34 mouse cellular contexts compared by ENCODE assay signal in the genomic region with DNA sequence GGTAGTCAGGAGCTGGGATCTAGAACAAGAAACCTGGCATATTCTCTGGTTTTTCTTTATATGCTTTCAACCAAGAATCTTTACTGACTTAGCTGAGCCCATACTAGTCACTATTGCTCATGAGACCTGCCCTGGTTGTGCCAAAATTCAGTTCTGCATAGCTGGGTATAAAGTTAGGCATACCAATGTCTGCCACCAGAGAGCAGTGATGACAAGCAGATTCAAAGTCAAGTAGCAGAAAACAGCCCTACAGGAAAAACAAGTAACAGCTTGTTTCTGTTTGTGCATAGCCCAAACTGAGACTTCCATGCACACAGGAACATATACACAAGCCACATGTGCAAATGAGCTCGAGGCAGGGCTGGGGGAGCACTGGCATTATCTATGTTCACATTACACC. TPM values are rescaled to one million over a fixed set of nuclear protein-coding genes. Genes with fewer than 3 reads are reported as not detected.
A peak's percentile ranks its signal among the peaks of the same experiment; 100 is the strongest.
DNase-seq lines count a peak whose midpoint lies in the region; ATAC-seq and TF ChIP-seq lines count a peak whose summit lies in the region.
"Had no signal": no experiment of that assay in that cellular context is flagged by ENCODE, and none has a peak within 500 bp of the region (broad histone marks: within the 10 kb centered on the region; RNA-seq: fewer than 3 reads in every experiment).

No protein-coding gene starts in this region.

- H3K27ac ChIP-seq in hindbrain, postnatal 0 days: no peak overlapping the region
- H3K27ac ChIP-seq in hindbrain, embryonic 14.5 days: no peak overlapping the region
- no peak overlapping the region for H3K27ac ChIP-seq in left cerebral cortex, adult 2 months
- H3K27ac ChIP-seq in CH12.LX (ENCODE audit: insufficient read depth, low read depth): no peak overlapping the region
- H3K27ac ChIP-seq in cortical plate, adult 2 months (ENCODE audit: insufficient read depth, low read length): no peak overlapping the region
- H3K27ac ChIP-seq: embryonic facial prominence, embryonic 13.5 days; forebrain, embryonic 15.5 days; heart, adult 2 months; hindbrain, embryonic 13.5 days; limb, embryonic 10.5 days; liver, embryonic 15.5 days; macrophage; stomach, embryonic 15.5 days had no signal

- ATAC-seq in hindbrain, postnatal 0 days: peak; percentile 35; the same call in 1 of the 2 replicates
- no peak for ATAC-seq in hindbrain, embryonic 14.5 days (ENCODE audit: low FRiP score)
- ATAC-seq: forebrain, embryonic 15.5 days; midbrain, embryonic 16.5 days; Patski had no signal

- 24% methylated on average over 1 of the region's 1 CpGs for WGBS in hindbrain, postnatal 0 days
- WGBS in hindbrain, embryonic 14.5 days: 33% methylated on average over 1 of the region's 1 CpGs

- peak; percentile 56 for TF ChIP-seq CTCF in hindbrain, postnatal 0 days (IDR thresholded peaks at IDR 0.05; ENCODE audit: low read depth)
- TF ChIP-seq CTCF in left cerebral cortex, adult 2 months (IDR thresholded peaks at IDR 0.05): peak; percentile 23
- TF ChIP-seq CTCF in CH12.LX (conservative IDR thresholded peaks at IDR 0.05 in 1 of 2, IDR thresholded peaks at IDR 0.05 in 1 of 2; ENCODE audit: low read depth in 2 of 2, low read length in 2 of 2): peak in 1 of 2 experiments; percentile 9; a peak in 1 of 4 replicates
- peak; percentile 29; the same call in 1 of the 2 replicates for TF ChIP-seq CTCF in cortical plate, adult 2 months (IDR thresholded peaks at IDR 0.05; ENCODE audit: extremely low read depth, insufficient read depth, low read length)

- no peaks in the 10 kb centered on the region for H3K36me3 ChIP-seq in hindbrain, postnatal 0 days (ENCODE audit: insufficient read depth, low read length)
- H3K36me3 ChIP-seq in hindbrain, embryonic 14.5 days (replicated peaks; ENCODE audit: control insufficient read depth, insufficient read depth): no peaks in the 10 kb centered on the region
- H3K36me3 ChIP-seq in CH12.LX (replicated peaks in 1 of 2; ENCODE audit: control insufficient read depth in 1 of 2, insufficient read depth in 1 of 2, low read length in 1 of 2): no peaks in the 10 kb centered on the region
- H3K36me3 ChIP-seq: embryonic facial prominence, embryonic 13.5 days; forebrain, embryonic 15.5 days; hindbrain, embryonic 13.5 days; limb, embryonic 10.5 days; liver, embryonic 15.5 days; stomach, embryonic 15.5 days had no signal

- no peaks in the 10 kb centered on the region for H3K9me3 ChIP-seq in hindbrain, postnatal 0 days (ENCODE audit: low read length)
- H3K9me3 ChIP-seq in hindbrain, embryonic 14.5 days (ENCODE audit: control insufficient read depth, low read length): no peaks in the 10 kb centered on the region
- H3K9me3 ChIP-seq in CH12.LX (replicated peaks; ENCODE audit: low read length): no peaks in the 10 kb centered on the region
- H3K9me3 ChIP-seq: embryonic facial prominence, embryonic 13.5 days; forebrain, embryonic 15.5 days; hindbrain, embryonic 13.5 days; limb, embryonic 10.5 days; liver, embryonic 15.5 days; stomach, embryonic 15.5 days had no signal

- no peak for TF ChIP-seq EP300 in CH12.LX (IDR thresholded peaks at IDR 0.05; ENCODE audit: low read length)

- no peak; the same call in 1 of the 2 replicates for TF ChIP-seq RAD21 in CH12.LX (IDR thresholded peaks at IDR 0.05; ENCODE audit: low read depth, low read length)

- H3K4me2 ChIP-seq in hindbrain, postnatal 0 days (ENCODE audit: low read depth, low read length): no peak overlapping the region
- H3K4me2 ChIP-seq in hindbrain, embryonic 14.5 days (replicated peaks): no peak overlapping the region
- no peak overlapping the region for H3K4me2 ChIP-seq in CH12.LX (ENCODE audit: insufficient read depth, low read depth, poor library complexity, severe bottlenecking)
- H3K4me2 ChIP-seq: embryonic facial prominence, embryonic 13.5 days; forebrain, embryonic 15.5 days; hindbrain, embryonic 13.5 days; liver, embryonic 15.5 days; stomach, embryonic 15.5 days had no signal

- intact Hi-C loops in left cerebral cortex, adult 2 months (cut with DNase I): loop anchor here (2.0 kb wide), 1 partner anchor 77 kb away; no protein-coding TSS in a partner anchor

- H3K4me1 ChIP-seq in hindbrain, postnatal 0 days (ENCODE audit: insufficient read depth, low read length): no peaks in the 10 kb centered on the region
- H3K4me1 ChIP-seq in hindbrain, embryonic 14.5 days (replicated peaks; ENCODE audit: control insufficient read depth, insufficient read depth, low read length): no peaks in the 10 kb centered on the region
- H3K4me1 ChIP-seq in CH12.LX (ENCODE audit: control insufficient read depth in 1 of 2, insufficient read depth in 2 of 2): peaks cover 0 to 4% of the 10 kb centered on the region in 2 experiments; a peak in 1 of 4 replicates
- no peaks in the 10 kb centered on the region for H3K4me1 ChIP-seq in cortical plate, adult 2 months (ENCODE audit: control insufficient read depth, insufficient read depth, low read length)
- H3K4me1 ChIP-seq: embryonic facial prominence, embryonic 13.5 days; forebrain, embryonic 15.5 days; hindbrain, embryonic 13.5 days; limb, embryonic 10.5 days; liver, embryonic 15.5 days; stomach, embryonic 15.5 days had no signal

- no peaks in the 10 kb centered on the region for H3K79me2 ChIP-seq in CH12.LX (replicated peaks; ENCODE audit: control insufficient read depth, extremely low read depth, insufficient read depth, poor library complexity, severe bottlenecking)

- no peak overlapping the region for H3K9ac ChIP-seq in hindbrain, postnatal 0 days (replicated peaks; ENCODE audit: low read length)
- no peak overlapping the region for H3K9ac ChIP-seq in hindbrain, embryonic 14.5 days
- no peak overlapping the region for H3K9ac ChIP-seq in CH12.LX (ENCODE audit: insufficient read depth, low read depth)
- H3K9ac ChIP-seq: embryonic facial prominence, embryonic 13.5 days; forebrain, embryonic 15.5 days; hindbrain, embryonic 13.5 days; liver, embryonic 15.5 days; stomach, embryonic 15.5 days had no signal

- in situ Hi-C loops in CH12.LX (cut with MboI; ENCODE audit: low pct_ligation_motif_present, low pct_unique_long_range_greater_than_20kb, low sequenced_read_pairs): no loop called here

- H3K4me3 ChIP-seq in hindbrain, postnatal 0 days (ENCODE audit: low read length): no peak overlapping the region
- H3K4me3 ChIP-seq in hindbrain, embryonic 14.5 days (replicated peaks; ENCODE audit: low read length): no peak overlapping the region
- H3K4me3 ChIP-seq in left cerebral cortex, adult 2 months: no peak overlapping the region
- H3K4me3 ChIP-seq in CH12.LX (replicated peaks in 1 of 3; ENCODE audit: low read depth in 2 of 3, low read length in 2 of 3, poor library complexity in 1 of 3): no peak overlapping the region
- no peak overlapping the region for H3K4me3 ChIP-seq in cortical plate, adult 2 months (ENCODE audit: insufficient read depth, low read length)
- H3K4me3 ChIP-seq: embryonic facial prominence, embryonic 13.5 days; forebrain, embryonic 15.5 days; heart, adult 2 months; hindbrain, embryonic 13.5 days; limb, embryonic 10.5 days; liver, embryonic 15.5 days; stomach, embryonic 15.5 days had no signal

- DNase-seq in hindbrain, postnatal 0 days (ENCODE audit: low spot score): peak; percentile 22
- no peak for DNase-seq in hindbrain, embryonic 14.5 days (ENCODE audit: low spot score)
- DNase-seq in left cerebral cortex, adult 2 months (ENCODE audit: extremely low spot score in 1 of 2, low spot score in 2 of 2): no peak
- no peak for DNase-seq in left cerebral cortex, adult 11 months (ENCODE audit: low spot score)
- DNase-seq in CH12.LX (ENCODE audit: extremely low read depth): peak; percentile 4
- no peak for DNase-seq in cerebellum, adult 11-12 months
- DNase-seq: adrenal gland, adult 2 months; cerebellum, adult 18-20 months; cerebellum, postnatal 14 days; gastrocnemius, postnatal 25 days; heart, adult 2 months; heart, postnatal 36 days; kidney, postnatal 10 days; liver; right cerebral cortex, adult 18-20 months; thymus, adult 18-20 months; thymus, postnatal 36 days had no signal

- dilution Hi-C loops in CH12.LX (cut with MboI; ENCODE audit: extremely low pct_ligation_motif_present, extremely low pct_unique_long_range_greater_than_20kb, low sequenced_read_pairs): no loop called here

- TF ChIP-seq POLR2A in CH12.LX (IDR thresholded peaks at IDR 0.05; ENCODE audit: low read depth, low read length): no peak
- TF ChIP-seq POLR2A in cortical plate, adult 2 months (IDR thresholded peaks at IDR 0.05; ENCODE audit: extremely low read depth, insufficient read depth, low read length): no peak

- no peaks in the 10 kb centered on the region for H3K27me3 ChIP-seq in hindbrain, postnatal 0 days (ENCODE audit: insufficient read depth, low read length)
- H3K27me3 ChIP-seq in hindbrain, embryonic 14.5 days (ENCODE audit: control insufficient read depth, insufficient read depth, low read length): no peaks in the 10 kb centered on the region
- H3K27me3 ChIP-seq in CH12.LX (replicated peaks): no peaks in the 10 kb centered on the region
- H3K27me3 ChIP-seq: embryonic facial prominence, embryonic 13.5 days; forebrain, embryonic 15.5 days; hindbrain, embryonic 13.5 days; liver, embryonic 15.5 days; stomach, embryonic 15.5 days had no signal

RNA-seq across cellular contexts. Expression of a gene that starts 1.2 kb away (rescaled TPM):
- total RNA-seq in hindbrain, postnatal 0 days (2014; rRNA removed): not detected in 2 replicates
- polyA plus RNA-seq in hindbrain, postnatal 0 days (2015; fragmentation: Nextera tagmentation; extraction: Ambion mirVana): not detected in 2 replicates
- polyA plus RNA-seq in hindbrain, embryonic 14.5 days (2014; fragmentation: Nextera tagmentation; extraction: Ambion mirVana): not detected in 2 replicates
- total RNA-seq in left cerebral cortex, adult 2 months (2021): not detected
- total RNA-seq in CH12.LX (2012; rRNA removed) (not detected in 2 replicates), CH12.LX (2014; rRNA removed) (not detected in 2 replicates)
- polyA plus RNA-seq in CH12.LX (2012; ENCODE audit: insufficient read length, low read depth): not detected in 2 replicates
- polyA plus RNA-seq in cortical plate, adult 2 months (2012; rRNA removed): not detected in 2 replicates
- total RNA-seq: adrenal gland, adult 2 months; adrenal gland, postnatal 4 days; gastrocnemius, postnatal 25 days; heart, adult 2 months; heart, postnatal 36 days; layer of hippocampus, adult 18-20 months; left cerebral cortex, adult 18-20 months had no signal
- polyA plus RNA-seq: adrenal gland, adult 2 months; embryonic facial prominence, embryonic 13.5 days; forebrain, embryonic 15.5 days; heart, adult 2 months; heart, embryonic 14.5 days; hindbrain, embryonic 13.5 days; intestine, embryonic 14.5 days; limb, embryonic 10.5 days; liver, embryonic 15.5 days; lung, embryonic 16.5 days; macrophage; midbrain, embryonic 16.5 days; neural tube, embryonic 14.5 days; Patski had no signal

RNA-seq across cellular contexts. Expression of a gene that starts 18.1 kb away (rescaled TPM):
- not detected in 2 replicates for total RNA-seq in hindbrain, postnatal 0 days (2014; rRNA removed)
- polyA plus RNA-seq in hindbrain, postnatal 0 days (2015; fragmentation: Nextera tagmentation; extraction: Ambion mirVana): not detected in 2 replicates
- not detected in 2 replicates for polyA plus RNA-seq in hindbrain, embryonic 14.5 days (2014; fragmentation: Nextera tagmentation; extraction: Ambion mirVana)
- not detected for total RNA-seq in left cerebral cortex, adult 2 months (2021)
- total RNA-seq in CH12.LX (2012; rRNA removed) (not detected in 2 replicates), CH12.LX (2014; rRNA removed) (not detected in 2 replicates)
- not detected in 2 replicates for polyA plus RNA-seq in CH12.LX (2012; ENCODE audit: insufficient read length, low read depth)
- polyA plus RNA-seq in cortical plate, adult 2 months (2012; rRNA removed): not detected in 2 replicates
- total RNA-seq: adrenal gland, adult 2 months; adrenal gland, postnatal 4 days; gastrocnemius, postnatal 25 days; heart, adult 2 months; heart, postnatal 36 days; layer of hippocampus, adult 18-20 months; left cerebral cortex, adult 18-20 months had no signal
- polyA plus RNA-seq: adrenal gland, adult 2 months; embryonic facial prominence, embryonic 13.5 days; forebrain, embryonic 15.5 days; heart, adult 2 months; heart, embryonic 14.5 days; hindbrain, embryonic 13.5 days; intestine, embryonic 14.5 days; limb, embryonic 10.5 days; liver, embryonic 15.5 days; lung, embryonic 16.5 days; macrophage; midbrain, embryonic 16.5 days; neural tube, embryonic 14.5 days; Patski; stomach, embryonic 15.5 days had no signal

RNA-seq across cellular contexts. Expression of a gene that starts 25.3 kb away (rescaled TPM):
- total RNA-seq in hindbrain, postnatal 0 days (2014; rRNA removed): not detected in 2 replicates
- not detected in 2 replicates for polyA plus RNA-seq in hindbrain, postnatal 0 days (2015; fragmentation: Nextera tagmentation; extraction: Ambion mirVana)
- not detected in 2 replicates for polyA plus RNA-seq in hindbrain, embryonic 14.5 days (2014; fragmentation: Nextera tagmentation; extraction: Ambion mirVana)
- not detected for total RNA-seq in left cerebral cortex, adult 2 months (2021)
- not detected in 2 replicates for total RNA-seq in CH12.LX (2012; rRNA removed)
- not detected in 2 replicates for total RNA-seq in CH12.LX (2014; rRNA removed)
- not detected in 2 replicates for polyA plus RNA-seq in CH12.LX (2012; ENCODE audit: insufficient read length, low read depth)
- not detected in 2 replicates for polyA plus RNA-seq in cortical plate, adult 2 months (2012; rRNA removed)
- total RNA-seq: adrenal gland, adult 2 months; adrenal gland, postnatal 4 days; gastrocnemius, postnatal 25 days; heart, adult 2 months; heart, postnatal 36 days; layer of hippocampus, adult 18-20 months; left cerebral cortex, adult 18-20 months had no signal
- polyA plus RNA-seq: adrenal gland, adult 2 months; embryonic facial prominence, embryonic 13.5 days; forebrain, embryonic 15.5 days; heart, adult 2 months; heart, embryonic 14.5 days; hindbrain, embryonic 13.5 days; intestine, embryonic 14.5 days; limb, embryonic 10.5 days; liver, embryonic 15.5 days; lung, embryonic 16.5 days; macrophage; midbrain, embryonic 16.5 days; neural tube, embryonic 14.5 days; Patski; stomach, embryonic 15.5 days had no signal

RNA-seq across cellular contexts. Expression of a gene that starts 35.5 kb away (rescaled TPM):
- not detected in 2 replicates for total RNA-seq in hindbrain, postnatal 0 days (2014; rRNA removed)
- not detected in 2 replicates for polyA plus RNA-seq in hindbrain, postnatal 0 days (2015; fragmentation: Nextera tagmentation; extraction: Ambion mirVana)
- not detected in 2 replicates for polyA plus RNA-seq in hindbrain, embryonic 14.5 days (2014; fragmentation: Nextera tagmentation; extraction: Ambion mirVana)
- total RNA-seq in left cerebral cortex, adult 2 months (2021): not detected
- not detected in 2 replicates for total RNA-seq in CH12.LX (2012; rRNA removed)
- total RNA-seq in CH12.LX (2014; rRNA removed): not detected in 2 replicates
- not detected in 2 replicates for polyA plus RNA-seq in CH12.LX (2012; ENCODE audit: insufficient read length, low read depth)
- not detected in 2 replicates for polyA plus RNA-seq in cortical plate, adult 2 months (2012; rRNA removed)
- total RNA-seq: adrenal gland, adult 2 months; adrenal gland, postnatal 4 days; gastrocnemius, postnatal 25 days; heart, adult 2 months; heart, postnatal 36 days; layer of hippocampus, adult 18-20 months; left cerebral cortex, adult 18-20 months had no signal
- polyA plus RNA-seq: adrenal gland, adult 2 months; embryonic facial prominence, embryonic 13.5 days; forebrain, embryonic 15.5 days; heart, adult 2 months; heart, embryonic 14.5 days; hindbrain, embryonic 13.5 days; intestine, embryonic 14.5 days; limb, embryonic 10.5 days; liver, embryonic 15.5 days; lung, embryonic 16.5 days; macrophage; midbrain, embryonic 16.5 days; neural tube, embryonic 14.5 days; Patski; stomach, embryonic 15.5 days had no signal

RNA-seq across cellular contexts. Expression of a gene that starts 44.2 kb away (rescaled TPM):
- not detected in 2 replicates for total RNA-seq in hindbrain, postnatal 0 days (2014; rRNA removed)
- not detected in 2 replicates for polyA plus RNA-seq in hindbrain, postnatal 0 days (2015; fragmentation: Nextera tagmentation; extraction: Ambion mirVana)
- polyA plus RNA-seq in hindbrain, embryonic 14.5 days (2014; fragmentation: Nextera tagmentation; extraction: Ambion mirVana): not detected in 2 replicates
- total RNA-seq in left cerebral cortex, adult 2 months (2021): not detected
- total RNA-seq in CH12.LX (2012; rRNA removed) (not detected in 2 replicates), CH12.LX (2014; rRNA removed) (not detected in 2 replicates)
- polyA plus RNA-seq in CH12.LX (2012; ENCODE audit: insufficient read length, low read depth): not detected in 2 replicates
- not detected in 2 replicates for polyA plus RNA-seq in cortical plate, adult 2 months (2012; rRNA removed)
- total RNA-seq: adrenal gland, adult 2 months; adrenal gland, postnatal 4 days; gastrocnemius, postnatal 25 days; heart, adult 2 months; heart, postnatal 36 days; layer of hippocampus, adult 18-20 months; left cerebral cortex, adult 18-20 months had no signal
- polyA plus RNA-seq: adrenal gland, adult 2 months; embryonic facial prominence, embryonic 13.5 days; forebrain, embryonic 15.5 days; heart, adult 2 months; heart, embryonic 14.5 days; hindbrain, embryonic 13.5 days; intestine, embryonic 14.5 days; limb, embryonic 10.5 days; liver, embryonic 15.5 days; lung, embryonic 16.5 days; macrophage; midbrain, embryonic 16.5 days; neural tube, embryonic 14.5 days; Patski; stomach, embryonic 15.5 days had no signal

Comparison
In these comparisons a context has a peak if more than half of its experiments do, and no peak if none do; other contexts are left out.
1. DNase-seq: peak in hindbrain, postnatal 0 days (single experiment) and CH12.LX (single experiment); none in hindbrain, embryonic 14.5 days (single experiment), left cerebral cortex, adult 2 months (0 of 2), left cerebral cortex, adult 11 months (single experiment) and cerebellum, adult 11-12 months (single experiment).